Mouse (Mus musculus) MEL-GATA-1-ER (cell line): ENCODE measurements around the gene Wnt5b.

Source experiments
- DNase-seq: peaks from one replicate; pipeline ENCODE4 v3.0.0-alpha.2; 2012; ENCODE audit warnings: low read depth; ENCODE audit errors: extremely low read depth

Wnt5b gene

GRCm38 (mm10) chr6:119387801-119388649 lies 156.1 kb downstream of the Wnt5b start:
- no peak for DNase-seq

- no peak for DNase-seq
Measured at GRCm38 (mm10) chr6:119386821-119387220, 157.3 kb downstream of the Wnt5b start.

GRCm38 (mm10) chr6:119386421-119386820 lies 157.7 kb downstream of the Wnt5b start:
- no peak for DNase-seq

- DNase-seq, result no peak
Measured at GRCm38 (mm10) chr6:119385668-119386067, 158.5 kb downstream of the Wnt5b start.
